Mouse (Mus musculus) midbrain, embryonic 16.5 days (tissue): Measurements from ENCODE around the gene Zscan4-ps2. TPM values are rescaled to one million over a fixed set of nuclear protein-coding genes. Genes with fewer than 3 reads are reported as not detected.
"Not testable (repeated sequence)": the region's sequence is repeated elsewhere in the genome, so short reads cannot be mapped to it uniquely, and the experiment has no call there.

Experiments
- ATAC-seq: fragments of 200-750 bp; cut with Nextera tagmentation; 2 replicates; pipeline ENCODE4 v1.8.0; 2017; ENCODE audit warnings: moderate TSS enrichment
- H3K27ac ChIP-seq: fragments of 300-500 bp; sonication (generic); 2 replicates; pipeline ENCODE4 v1.5.1; 2014; ENCODE audit warnings: mild to moderate bottlenecking, low read length, mixed read lengths
- H3K27me3 ChIP-seq: fragments of 300-500 bp; sonication (generic); 2 replicates; pipeline ENCODE4 v1.6.1; 2014; ENCODE audit warnings: low read depth, low read length, mixed read lengths; ENCODE audit not compliant: control insufficient read depth, insufficient read depth
- H3K36me3 ChIP-seq: fragments of 300-500 bp; sonication (generic); 2 replicates; pipeline ENCODE4 v1.6.1; 2014; ENCODE audit warnings: mild to moderate bottlenecking, low read length, moderate library complexity, mixed read lengths; ENCODE audit not compliant: control insufficient read depth, insufficient read depth
- H3K4me1 ChIP-seq: fragments of 300-500 bp; sonication (generic); 2 replicates; pipeline ENCODE4 v1.6.1; 2014; ENCODE audit warnings: mild to moderate bottlenecking, low read length, mixed read lengths; ENCODE audit not compliant: control insufficient read depth, insufficient read depth
- H3K4me2 ChIP-seq: fragments of 300-500 bp; sonication (generic); 2 replicates; pipeline ENCODE4 v1.6.1; 2014; ENCODE audit warnings: mild to moderate bottlenecking, low read length, mixed read lengths
- H3K4me3 ChIP-seq: fragments of 300-500 bp; sonication (generic); 2 replicates; pipeline ENCODE4 v1.5.1; 2014; ENCODE audit warnings: low read depth, mild to moderate bottlenecking, low read length, moderate library complexity, mixed read lengths
- H3K9ac ChIP-seq: fragments of 300-500 bp; sonication (generic); 2 replicates; pipeline ENCODE4 v1.6.1; 2014; ENCODE audit warnings: low read depth, low read length, mixed read lengths
- H3K9me3 ChIP-seq: fragments of 300-500 bp; sonication (generic); replicated peaks from 2 replicates; pipeline ENCODE4 v1.6.1; 2014; ENCODE audit warnings: mild to moderate bottlenecking, low read length, mixed read lengths; ENCODE audit not compliant: control insufficient read depth, poor library complexity, severe bottlenecking
- WGBS: fragments of 180-500 bp; shearing (Covaris S2); extraction: QIAGEN DNeasy Blood & Tissue Kit; methylation state at CpG from one replicate; pipeline ENCODE4 v1.1.7; 2014; 5-methylcytosine and 5-hydroxymethylcytosine counted together
- polyA plus RNA-seq: library from polyadenylated mRNA; unstranded; fragments of >200 nt; fragmentation: Nextera tagmentation; extraction: Ambion mirVana; gene quantifications from 2 replicates; pipeline ENCODE4 v1.2.1, GENCODE M21; 2015

Gene Zscan4-ps2
- polyA plus RNA-seq, result not detected in 2 replicates

DNA sequence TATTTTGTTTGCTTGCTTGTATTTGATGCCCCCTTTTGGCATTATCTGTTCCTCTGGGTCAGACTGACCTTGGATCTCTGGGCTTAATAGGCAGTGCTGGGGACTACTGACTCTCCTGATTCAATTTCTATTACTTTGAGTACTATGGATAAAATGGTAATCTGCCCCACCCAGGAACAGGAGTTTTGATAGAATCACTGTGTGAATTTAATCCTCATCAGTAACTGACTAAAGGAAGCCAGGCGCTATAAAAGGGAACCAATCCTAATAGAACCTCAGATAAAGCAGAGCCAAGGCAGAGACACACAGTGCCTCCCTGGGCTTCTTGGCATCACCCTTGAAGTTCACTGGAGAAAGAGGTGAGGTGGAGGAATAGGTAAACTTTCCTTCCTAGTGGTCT, at the start of gene Zscan4-ps2:
Zscan4-ps2 (plus strand) TSS at position 301 of the 400 bp plus-strand sequence.
- H3K9ac ChIP-seq, H3K4me3 ChIP-seq, ATAC-seq, H3K27ac ChIP-seq, H3K4me2 ChIP-seq, H3K27me3 ChIP-seq, H3K4me1 ChIP-seq, H3K9me3 ChIP-seq, H3K36me3 ChIP-seq: not testable (repeated sequence)
- WGBS, result 85% methylated on average over 1 of the region's 1 CpGs

Other genes starting within 250 kb of the Zscan4-ps2 start
- not detected in 2 replicates for gene Zscan4e, start 203.6 kb upstream of the Zscan4-ps2 start, polyA plus RNA-seq
- not detected in 2 replicates for gene Zscan4f, start 116.4 kb upstream of the Zscan4-ps2 start, polyA plus RNA-seq
- gene Zscan4-ps3, start 95.0 kb downstream of the Zscan4-ps2 start, polyA plus RNA-seq, result not detected in 2 replicates
- not detected in 2 replicates for gene Vmn1r72, start 165.8 kb downstream of the Zscan4-ps2 start, polyA plus RNA-seq
- gene Vmn1r73, start 216.0 kb downstream of the Zscan4-ps2 start, polyA plus RNA-seq, result not detected in 2 replicates